Mouse (Mus musculus) forebrain, embryonic 10.5 days (tissue): Measurements from ENCODE around the gene Slc39a11. TPM values are rescaled to one million over a fixed set of nuclear protein-coding genes. Genes with fewer than 3 reads are reported as not detected.

Experiments
- DNase-seq: peaks from one replicate; pipeline ENCODE4 v3.0.0-alpha.2; 2017; ENCODE audit warnings: low spot score; ENCODE audit errors: extremely low spot score
- H3K27ac ChIP-seq: fragments of 300-500 bp; sonication (generic); 2 replicates; pipeline ENCODE4 v1.5.1; 2016; ENCODE audit warnings: mild to moderate bottlenecking
- H3K27me3 ChIP-seq: fragments of 300-500 bp; sonication (generic); 2 replicates; pipeline ENCODE4 v1.6.1; 2016; ENCODE audit warnings: mild to moderate bottlenecking; ENCODE audit not compliant: poor library complexity, severe bottlenecking
- H3K36me3 ChIP-seq: fragments of 300-500 bp; sonication (generic); replicated peaks from 2 replicates; pipeline ENCODE4 v1.6.1; 2016; ENCODE audit warnings: mild to moderate bottlenecking, moderate library complexity
- H3K4me1 ChIP-seq: fragments of 300-500 bp; sonication (generic); 2 replicates; pipeline ENCODE4 v1.6.1; 2016
- H3K4me3 ChIP-seq: fragments of 300-500 bp; sonication (generic); 2 replicates; pipeline ENCODE4 v1.5.1; 2016; ENCODE audit warnings: mild to moderate bottlenecking, moderate library complexity
- H3K9me3 ChIP-seq: fragments of 300-500 bp; sonication (generic); 2 replicates; pipeline ENCODE4 v1.6.1; 2016; ENCODE audit warnings: mild to moderate bottlenecking, moderate library complexity
- WGBS: fragments of 180-500 bp; shearing (Covaris S2); methylation state at CpG from one replicate; pipeline ENCODE4 v1.1.7; 2016; 5-methylcytosine and 5-hydroxymethylcytosine counted together
- polyA plus RNA-seq: library from polyadenylated mRNA; unstranded; fragments of >200 nt; fragmentation: Nextera tagmentation; extraction: Ambion mirVana; gene quantifications from 2 replicates; pipeline ENCODE4 v1.2.1, GENCODE M21; 2016

The Slc39a11 gene
- polyA plus RNA-seq, 1 experiment from 2014 or later: 18.4 TPM

- no peaks in the 10 kb centered on the region for H3K36me3 ChIP-seq
- H3K9me3 ChIP-seq: no peaks in the 10 kb centered on the region
- peaks cover 28% of the 10 kb centered on the region for H3K4me1 ChIP-seq
- DNase-seq: no peak
- no peak overlapping the region for H3K4me3 ChIP-seq
- H3K27ac ChIP-seq: no peak overlapping the region
- peaks cover 3% of the 10 kb centered on the region; the same call in 1 of the 2 replicates for H3K27me3 ChIP-seq
- WGBS: 90% methylated on average over 6 of the region's 6 CpGs
These were observed 371.6 kb downstream of the Slc39a11 start for GRCm38 (mm10) chr11:113278238-113278637.

GRCm38 (mm10) chr11:113277034-113277612 is 372.8 kb downstream of the Slc39a11 start:
- no peak for DNase-seq
- H3K27me3 ChIP-seq: no peaks in the 10 kb centered on the region; the same call in 1 of the 2 replicates
- H3K9me3 ChIP-seq: no peaks in the 10 kb centered on the region
- no peak overlapping the region for H3K4me3 ChIP-seq
- H3K4me1 ChIP-seq: peaks cover 20% of the 10 kb centered on the region
- H3K27ac ChIP-seq: peak overlapping the region; percentile 41; the same call in 1 of the 2 replicates
- WGBS: 64% methylated on average over 10 of the region's 10 CpGs
- no peaks in the 10 kb centered on the region for H3K36me3 ChIP-seq

- H3K27ac ChIP-seq: 0 out of 2 replicates have a peak overlapping the region, but pooled peaks have one; percentile 9
- WGBS: 94% methylated on average over 8 of the region's 8 CpGs
- H3K27me3 ChIP-seq: no peaks in the 10 kb centered on the region; the same call in 1 of the 2 replicates
- H3K4me3 ChIP-seq: no peak overlapping the region
- no peaks in the 10 kb centered on the region for H3K36me3 ChIP-seq
- DNase-seq: no peak
- peaks cover 26% of the 10 kb centered on the region for H3K4me1 ChIP-seq
- H3K9me3 ChIP-seq: no peaks in the 10 kb centered on the region
These were observed 373.4 kb downstream of the Slc39a11 start for GRCm38 (mm10) chr11:113276518-113276917.

GRCm38 (mm10) chr11:113274037-113274436 is 375.8 kb downstream of the Slc39a11 start:
- no peak overlapping the region for H3K27ac ChIP-seq
- no peaks in the 10 kb centered on the region for H3K9me3 ChIP-seq
- DNase-seq: no peak
- peaks cover 32% of the 10 kb centered on the region for H3K4me1 ChIP-seq
- H3K27me3 ChIP-seq: no peaks in the 10 kb centered on the region; the same call in 1 of the 2 replicates
- no peak overlapping the region for H3K4me3 ChIP-seq
- 92% methylated on average over 8 of the region's 8 CpGs for WGBS
- H3K36me3 ChIP-seq: no peaks in the 10 kb centered on the region

GRCm38 (mm10) chr11:113271857-113272256 is 378.0 kb downstream of the Slc39a11 start:
- Histone ChIP-seq H3K4me1 (peaks cover 23% of the 10 kb centered on the region), H3K9me3 (no peaks in the 10 kb centered on the region), H3K4me3 (no peak overlapping the region), H3K36me3 (no peaks in the 10 kb centered on the region), H3K27me3 (no peaks in the 10 kb centered on the region), H3K27ac (peak overlapping the region; percentile 36; the same call in 1 of the 2 replicates)
- 85% methylated on average over 6 of the region's 6 CpGs for WGBS
- no peak for DNase-seq

- no peaks in the 10 kb centered on the region for H3K27me3 ChIP-seq
- H3K4me1 ChIP-seq: peaks cover 29% of the 10 kb centered on the region
- no peaks in the 10 kb centered on the region for H3K36me3 ChIP-seq
- H3K27ac ChIP-seq: no peak overlapping the region
- H3K9me3 ChIP-seq: no peaks in the 10 kb centered on the region
- H3K4me3 ChIP-seq: no peak overlapping the region
- no peak for DNase-seq
- 95% methylated on average over 8 of the region's 8 CpGs for WGBS
These were observed 381.0 kb downstream of the Slc39a11 start for GRCm38 (mm10) chr11:113268831-113269319.

- H3K27ac ChIP-seq: no peak overlapping the region
- no peak overlapping the region for H3K4me3 ChIP-seq
- H3K9me3 ChIP-seq: no peaks in the 10 kb centered on the region
- peaks cover 35% of the 10 kb centered on the region for H3K4me1 ChIP-seq
- 84% methylated on average over 17 of the region's 17 CpGs for WGBS
- no peaks in the 10 kb centered on the region for H3K36me3 ChIP-seq
- no peak for DNase-seq
- H3K27me3 ChIP-seq: no peaks in the 10 kb centered on the region
These were observed 382.2 kb downstream of the Slc39a11 start for GRCm38 (mm10) chr11:113267516-113268230.

GRCm38 (mm10) chr11:113266706-113267105 is 383.2 kb downstream of the Slc39a11 start:
- Histone ChIP-seq H3K4me1 (peaks cover 40% of the 10 kb centered on the region), H3K9me3 (no peaks in the 10 kb centered on the region), H3K27me3 (no peaks in the 10 kb centered on the region), H3K27ac (no peak overlapping the region), H3K4me3 (no peak overlapping the region), H3K36me3 (no peaks in the 10 kb centered on the region)
- no peak for DNase-seq
- WGBS: 68% methylated on average over 4 of the region's 4 CpGs

GRCm38 (mm10) chr11:113265567-113265966 is 384.3 kb downstream of the Slc39a11 start:
- Histone ChIP-seq H3K9me3 (no peaks in the 10 kb centered on the region), H3K27me3 (no peaks in the 10 kb centered on the region), H3K36me3 (no peaks in the 10 kb centered on the region), H3K4me1 (peaks cover 37% of the 10 kb centered on the region), H3K4me3 (no peak overlapping the region), H3K27ac (no peak overlapping the region)
- DNase-seq: no peak
- WGBS: 90% methylated on average over 3 of the region's 3 CpGs

GRCm38 (mm10) chr11:113263971-113264370 is 385.9 kb downstream of the Slc39a11 start:
- no peak overlapping the region for H3K4me3 ChIP-seq
- no peak for DNase-seq
- 83% methylated on average over 7 of the region's 7 CpGs for WGBS
- H3K4me1 ChIP-seq: peaks cover 47% of the 10 kb centered on the region
- no peaks in the 10 kb centered on the region for H3K27me3 ChIP-seq
- no peak overlapping the region for H3K27ac ChIP-seq
- no peaks in the 10 kb centered on the region for H3K9me3 ChIP-seq
- H3K36me3 ChIP-seq: no peaks in the 10 kb centered on the region

- no peaks in the 10 kb centered on the region for H3K9me3 ChIP-seq
- H3K4me3 ChIP-seq: no peak overlapping the region
- WGBS: 50% methylated on average over 8 of the region's 8 CpGs
- H3K4me1 ChIP-seq: peaks cover 45% of the 10 kb centered on the region
- no peaks in the 10 kb centered on the region for H3K27me3 ChIP-seq
- H3K27ac ChIP-seq: peak overlapping the region; percentile 25
- peak; percentile 34 for DNase-seq
- H3K36me3 ChIP-seq: no peaks in the 10 kb centered on the region
These were observed 387.8 kb downstream of the Slc39a11 start for GRCm38 (mm10) chr11:113262062-113262461.

GRCm38 (mm10) chr11:113261421-113261820 is 388.5 kb downstream of the Slc39a11 start:
- H3K4me1 ChIP-seq: peaks cover 43% of the 10 kb centered on the region
- no peaks in the 10 kb centered on the region for H3K9me3 ChIP-seq
- WGBS: 84% methylated on average over 4 of the region's 4 CpGs
- H3K27me3 ChIP-seq: peaks cover under 1% of the 10 kb centered on the region; the same call in 1 of the 2 replicates
- DNase-seq: no peak
- no peak overlapping the region for H3K27ac ChIP-seq
- no peak overlapping the region for H3K4me3 ChIP-seq
- H3K36me3 ChIP-seq: no peaks in the 10 kb centered on the region
